In genomic region chrX:66678646-66679045, GRCm38 (mm10) we compare ENCODE assay signal across 29 mouse cellular contexts. TPM values are rescaled to one million over a fixed set of nuclear protein-coding genes. Genes with fewer than 3 reads are reported as not detected.
DNase-seq lines count a peak whose midpoint lies in the region; ATAC-seq and TF ChIP-seq lines count a peak whose summit lies in the region.
"Had no signal": no experiment of that assay in that cellular context is flagged by ENCODE, and none has a peak within 500 bp of the region (broad histone marks: within the 10 kb centered on the region; RNA-seq: fewer than 3 reads in every experiment).

No protein-coding gene starts in this region.

- no peak overlapping the region for H3K4me3 ChIP-seq in embryonic facial prominence, embryonic 10.5 days
- H3K4me3 ChIP-seq in stomach, postnatal 0 days (ENCODE audit: low read depth, low read length): no peak overlapping the region
- H3K4me3 ChIP-seq: embryonic facial prominence, embryonic 13.5 days; embryonic facial prominence, embryonic 15.5 days; erythroblast, embryonic 14.5 days; forebrain, embryonic 10.5 days; forebrain, embryonic 12.5 days had no signal

- no peak for ATAC-seq in stomach, postnatal 0 days (ENCODE audit: low FRiP score, low TSS enrichment)
- ATAC-seq: activated CD4-positive, CD25-positive, alpha-beta regulatory T cell, adult 4 months; CD4-positive, CD25-positive, alpha-beta regulatory T cell, adult 4 months; forebrain, embryonic 14.5 days; forebrain, embryonic 16.5 days; Patski had no signal

- no peak overlapping the region for H3K4me2 ChIP-seq in stomach, postnatal 0 days (replicated peaks; ENCODE audit: low read depth)
- H3K4me2 ChIP-seq: embryonic facial prominence, embryonic 13.5 days; embryonic facial prominence, embryonic 15.5 days; forebrain, embryonic 12.5 days had no signal

- no peaks in the 10 kb centered on the region for H3K36me3 ChIP-seq in embryonic facial prominence, embryonic 10.5 days (replicated peaks)
- no peaks in the 10 kb centered on the region for H3K36me3 ChIP-seq in stomach, postnatal 0 days (ENCODE audit: control insufficient read depth, insufficient read depth, low read length)
- H3K36me3 ChIP-seq: embryonic facial prominence, embryonic 13.5 days; embryonic facial prominence, embryonic 15.5 days; forebrain, embryonic 10.5 days; forebrain, embryonic 12.5 days had no signal

- 21% methylated on average over 7 of the region's 7 CpGs for WGBS in embryonic facial prominence, embryonic 10.5 days
- 48% methylated on average over 7 of the region's 7 CpGs for WGBS in stomach, postnatal 0 days

- TF ChIP-seq CTCF in stomach, postnatal 0 days (IDR thresholded peaks at IDR 0.05; ENCODE audit: low read depth): no peak

- no peaks in the 10 kb centered on the region for H3K27me3 ChIP-seq in embryonic facial prominence, embryonic 10.5 days (replicated peaks; ENCODE audit: low read depth, poor library complexity, severe bottlenecking)
- no peaks in the 10 kb centered on the region for H3K27me3 ChIP-seq in stomach, postnatal 0 days (ENCODE audit: control insufficient read depth, insufficient read depth, low read length)
- H3K27me3 ChIP-seq: CH12.LX; embryonic facial prominence, embryonic 13.5 days; embryonic facial prominence, embryonic 15.5 days; forebrain, embryonic 12.5 days had no signal

- no peaks in the 10 kb centered on the region for H3K4me1 ChIP-seq in embryonic facial prominence, embryonic 10.5 days
- no peaks in the 10 kb centered on the region for H3K4me1 ChIP-seq in stomach, postnatal 0 days (replicated peaks; ENCODE audit: control insufficient read depth, insufficient read depth)
- H3K4me1 ChIP-seq: embryonic facial prominence, embryonic 13.5 days; embryonic facial prominence, embryonic 15.5 days; forebrain, embryonic 10.5 days; forebrain, embryonic 12.5 days had no signal

- H3K27ac ChIP-seq in embryonic facial prominence, embryonic 10.5 days (replicated peaks): no peak overlapping the region
- no peak overlapping the region for H3K27ac ChIP-seq in stomach, postnatal 0 days (replicated peaks)
- H3K27ac ChIP-seq: embryonic facial prominence, embryonic 13.5 days; embryonic facial prominence, embryonic 15.5 days; forebrain, embryonic 10.5 days; forebrain, embryonic 12.5 days had no signal

- no peaks in the 10 kb centered on the region for H3K9me3 ChIP-seq in embryonic facial prominence, embryonic 10.5 days
- no peaks in the 10 kb centered on the region for H3K9me3 ChIP-seq in stomach, postnatal 0 days (ENCODE audit: control insufficient read depth, low read length)
- H3K9me3 ChIP-seq: embryonic facial prominence, embryonic 13.5 days; embryonic facial prominence, embryonic 15.5 days; forebrain, embryonic 10.5 days; forebrain, embryonic 12.5 days had no signal

- peak; percentile 9 for DNase-seq in embryo, embryonic 10 days (ENCODE audit: low spot score)
- no peak for DNase-seq in embryo, embryonic 9.5 days (ENCODE audit: extremely low spot score)
- peak; percentile 9 for DNase-seq in ES-CJ7 (ENCODE audit: low read depth, low spot score)
- peak; percentile 75 for DNase-seq in R1 (ENCODE audit: low read depth, low spot score)
- DNase-seq in embryonic facial prominence, embryonic 10.5 days (ENCODE audit: low spot score): peak; percentile 7
- DNase-seq in right cerebral cortex, postnatal 25 days: no peak
- DNase-seq in stomach, postnatal 0 days (ENCODE audit: low spot score): no peak
- DNase-seq in natural killer cell, adult 2 months (ENCODE audit: low spot score in 2 of 2): no peak
- DNase-seq: adrenal gland, adult 8-10 months; adrenal gland, postnatal 14 days; adrenal gland, postnatal 36 days; B cell, adult 2 months; cerebellum, adult 11-12 months; cerebellum, adult 2 months; cerebellum, adult 9-10 months; cerebellum, postnatal 10 days; cerebellum, postnatal 25 days; embryo, embryonic 11 days had no signal

- no peak overlapping the region for H3K9ac ChIP-seq in stomach, postnatal 0 days (ENCODE audit: low read length)
- H3K9ac ChIP-seq: embryonic facial prominence, embryonic 13.5 days; embryonic facial prominence, embryonic 15.5 days; forebrain, embryonic 12.5 days had no signal

- TF ChIP-seq EP300 in stomach, postnatal 0 days (optimal IDR thresholded peaks at IDR 0.05): no peak

RNA-seq across cellular contexts. Expression of gene Slitrk2, which starts 29.5 kb away (rescaled TPM):
- polyA plus RNA-seq in embryonic facial prominence, embryonic 10.5 days (2016; fragmentation: Nextera tagmentation; extraction: Ambion mirVana): 1.7 and 2.3 TPM in 2 replicates
- 0.63 and 0.70 TPM in 2 replicates for polyA plus RNA-seq in stomach, postnatal 0 days (2015; fragmentation: Nextera tagmentation; extraction: Ambion mirVana)
- polyA plus RNA-seq: activated CD4-positive, CD25-positive, alpha-beta regulatory T cell, adult 4 months; CD4-positive, CD25-positive, alpha-beta regulatory T cell, adult 4 months; erythroblast, embryonic 14.5 days had no signal

Comparison
In these comparisons a context has a peak if more than half of its experiments do, and no peak if none do; other contexts are left out.
1. DNase-seq: peak in embryo, embryonic 10 days (single experiment), ES-CJ7 (single experiment), R1 (single experiment) and embryonic facial prominence, embryonic 10.5 days (single experiment); none in embryo, embryonic 9.5 days (single experiment), right cerebral cortex, postnatal 25 days (single experiment), stomach, postnatal 0 days (single experiment) and natural killer cell, adult 2 months (0 of 2).